Mouse (Mus musculus) lung, postnatal 0 days (tissue): ENCODE data around the gene Tubb4a.

Experiments
- CTCF ChIP-seq: IDR thresholded peaks from 2 replicates; pipeline ENCODE4 v1.5.1; 2016; ENCODE audit warnings: antibody characterized with exemption, mild to moderate bottlenecking
- EP300 ChIP-seq: IDR thresholded peaks from 2 replicates; pipeline ENCODE4 v1.6.1; 2016; ENCODE audit warnings: antibody characterized with exemption, mild to moderate bottlenecking, control low read depth

GRCm38 (mm10) chr17:57056246-57056645, 31.3 kb downstream of the Tubb4a start:
- no peak for TF ChIP-seq CTCF
- TF ChIP-seq EP300, result no peak
